Mouse (Mus musculus): ENCODE data around the gene Cbx5. TPM values are rescaled to one million over a fixed set of nuclear protein-coding genes. Genes with fewer than 3 reads are reported as not detected.

Gene Cbx5
- polyA plus RNA-seq, 1 experiment from 2014 or later: 144 TPM

DNA sequence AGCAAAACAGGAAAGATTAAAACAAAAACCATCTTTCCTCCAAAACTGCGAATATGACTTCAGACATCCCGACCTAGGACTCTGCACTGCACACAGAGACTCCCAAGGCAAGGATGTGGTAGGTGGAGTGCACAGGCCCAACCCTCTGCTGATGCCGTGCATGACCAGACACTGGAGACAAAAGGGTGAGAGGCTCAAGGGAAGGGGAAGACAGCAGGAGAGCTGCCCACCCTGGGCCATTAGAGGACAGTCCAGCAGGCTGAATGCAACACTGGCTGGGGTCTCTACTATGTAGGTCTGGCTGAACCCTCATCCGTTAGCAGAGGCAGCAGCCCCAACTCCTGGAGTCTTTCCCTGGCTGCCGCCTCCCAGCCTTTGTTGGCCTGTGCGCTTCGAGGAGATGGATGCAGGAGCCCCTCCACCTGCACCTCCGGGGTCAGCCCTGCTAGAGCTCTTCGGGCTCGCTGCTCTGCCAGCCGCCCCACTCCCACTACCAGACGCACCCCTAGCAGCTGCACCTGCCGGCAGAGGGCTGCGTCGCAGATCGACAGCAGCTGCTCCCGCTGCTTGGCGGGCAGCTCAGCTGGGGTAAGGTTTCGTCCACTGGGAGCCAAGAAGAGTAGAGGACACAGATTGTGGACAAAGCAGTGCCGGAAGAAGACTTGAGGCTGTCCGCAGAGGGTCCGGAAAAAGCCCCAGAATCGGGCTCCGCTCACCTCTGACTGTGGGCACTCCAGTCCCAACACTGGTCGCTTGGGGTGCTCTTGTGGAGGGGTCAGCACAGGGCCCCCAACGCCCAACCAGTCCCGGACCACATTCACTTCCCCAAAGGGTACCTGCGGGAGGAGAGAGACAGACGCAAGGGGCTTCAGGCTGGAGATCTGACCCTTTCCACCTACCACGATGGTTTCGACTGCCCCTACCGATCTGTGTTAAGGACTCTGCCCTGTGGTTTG, 84.0 kb downstream of the Cbx5 start:
- no peak for ATAC-seq (ENCODE audit: insufficient read depth)
- 29% methylated on average over 32 of the region's 32 CpGs for WGBS
- H3K36me3 ChIP-seq (ENCODE audit: insufficient read depth): 0 out of 2 replicates have a peak, but pooled peaks cover 11% of the 10 kb centered on the region

DNA sequence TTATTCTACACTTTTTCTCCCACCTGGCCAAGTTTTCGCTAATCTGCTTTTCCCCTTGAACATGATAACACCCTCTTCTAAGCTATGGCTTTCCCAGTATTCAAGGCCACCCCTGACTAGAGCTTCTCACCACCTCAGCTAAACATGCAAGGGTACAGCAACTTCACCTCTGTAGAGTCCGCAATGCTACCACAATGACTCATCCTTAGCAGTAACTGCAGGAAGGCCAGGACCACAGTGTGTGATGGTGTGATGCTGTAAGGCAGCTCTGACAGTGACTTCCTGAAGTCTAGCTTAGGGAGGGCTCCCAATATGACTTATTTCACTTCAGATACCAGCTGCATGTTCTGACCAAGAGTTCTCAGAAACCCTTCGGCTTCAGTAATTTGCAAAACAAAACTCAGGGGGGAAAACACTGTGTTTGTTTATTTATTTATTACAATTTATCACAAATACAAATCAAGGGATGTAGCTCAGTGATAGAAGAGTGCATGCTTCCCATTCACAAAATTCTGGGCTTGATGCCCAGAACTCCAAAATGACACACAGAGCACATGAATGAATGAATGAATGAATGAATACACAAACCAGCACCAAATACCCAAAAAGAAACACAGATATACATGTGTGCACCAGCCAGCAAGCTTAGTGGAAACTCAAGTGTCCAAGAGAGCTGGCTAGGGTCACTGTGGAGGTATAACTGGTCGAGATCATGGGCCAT, 86.6 kb downstream of the Cbx5 start:
- Histone ChIP-seq H3K27ac (ENCODE audit: low read depth) (no peak overlapping the region), H3K9me3 (ENCODE audit: low read depth, low read length) (no peaks in the 10 kb centered on the region), H3K4me1 (ENCODE audit: insufficient read depth) (no peaks in the 10 kb centered on the region), H3K4me2 (no peak overlapping the region), H3K36me3 (ENCODE audit: insufficient read depth) (0 out of 2 replicates have a peak, but pooled peaks cover 11% of the 10 kb centered on the region), H3K27me3 (ENCODE audit: insufficient read depth, low read length) (peaks cover 4% of the 10 kb centered on the region; the same call in 1 of the 2 replicates), H3K9ac (no peak overlapping the region), H3K4me3 (ENCODE audit: low read depth, low read length) (no peak overlapping the region)
- ATAC-seq (ENCODE audit: insufficient read depth) (no peak), DNase-seq (no peak)
- WGBS: 73% methylated on average over 4 of the region's 4 CpGs
- TF ChIP-seq CTCF (IDR thresholded peaks at IDR 0.05; ENCODE audit: low read depth): no peak

More for the DNA sequence above, 84.0 kb downstream of the Cbx5 start:
- Histone ChIP-seq H3K4me3 (ENCODE audit: low read depth, low read length) (no peak overlapping the region), H3K9ac (no peak overlapping the region; the same call in 1 of the 2 replicates), H3K4me1 (ENCODE audit: insufficient read depth) (no peaks in the 10 kb centered on the region), H3K9me3 (ENCODE audit: low read depth, low read length) (no peaks in the 10 kb centered on the region), H3K4me2 (no peak overlapping the region), H3K27ac (ENCODE audit: low read depth) (no peak overlapping the region), H3K27me3 (ENCODE audit: insufficient read depth, low read length) (no peaks in the 10 kb centered on the region)
- DNase-seq: no peak
- TF ChIP-seq CTCF (IDR thresholded peaks at IDR 0.05; ENCODE audit: low read depth): no peak; the same call in 1 of the 2 replicates

DNA sequence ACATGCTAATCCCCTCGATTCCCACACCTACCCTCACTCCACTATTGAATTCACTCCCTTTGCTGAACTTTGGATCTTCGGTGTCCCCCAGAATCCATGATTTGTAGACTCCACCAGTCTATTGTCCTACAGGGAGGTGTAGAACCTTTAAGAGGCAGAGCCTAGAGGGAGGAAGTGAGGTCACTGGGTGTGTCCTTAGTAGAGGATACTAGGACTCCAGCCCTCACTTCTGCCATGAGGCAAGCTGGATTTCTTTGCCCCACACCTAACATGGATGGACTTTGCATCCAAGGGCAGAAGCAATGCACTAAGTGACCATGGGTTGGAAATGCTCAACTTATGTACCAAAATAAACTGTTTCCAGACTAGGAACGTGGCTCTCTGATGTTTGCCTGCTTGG, 87.2 kb downstream of the Cbx5 start:
- ATAC-seq (ENCODE audit: insufficient read depth) (no peak), DNase-seq (no peak)
- WGBS: 82% methylated on average over 3 of the region's 3 CpGs
- Histone ChIP-seq H3K27ac (ENCODE audit: low read depth) (no peak overlapping the region), H3K27me3 (ENCODE audit: insufficient read depth, low read length) (peaks cover 11% of the 10 kb centered on the region), H3K9me3 (ENCODE audit: low read depth, low read length) (no peaks in the 10 kb centered on the region), H3K9ac (no peak overlapping the region), H3K36me3 (ENCODE audit: insufficient read depth) (0 out of 2 replicates have a peak, but pooled peaks cover 7% of the 10 kb centered on the region), H3K4me1 (ENCODE audit: insufficient read depth) (no peaks in the 10 kb centered on the region), H3K4me3 (ENCODE audit: low read depth, low read length) (no peak overlapping the region), H3K4me2 (no peak overlapping the region)
- no peak for TF ChIP-seq CTCF (IDR thresholded peaks at IDR 0.05; ENCODE audit: low read depth)

DNA sequence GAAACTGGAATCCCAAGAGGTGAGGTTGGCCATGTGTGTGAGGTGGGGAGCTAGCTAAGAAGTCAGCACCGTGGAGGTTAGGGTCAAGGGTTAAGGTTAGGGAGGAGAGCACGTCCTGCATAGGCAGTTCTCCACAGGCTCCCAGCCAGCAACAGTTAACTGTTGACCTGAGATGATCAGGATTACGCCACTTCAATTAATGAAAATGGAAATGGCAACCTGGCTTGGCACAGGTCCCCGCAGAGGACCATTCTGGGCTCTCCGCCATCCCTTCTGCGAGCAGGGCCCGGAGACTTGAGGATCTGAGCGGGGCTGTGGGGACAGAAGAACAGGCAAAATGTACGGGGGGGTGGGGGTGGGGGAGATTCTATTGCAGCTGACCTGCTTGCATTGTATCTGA, 91.8 kb downstream of the Cbx5 start:
- Histone ChIP-seq H3K36me3 (ENCODE audit: insufficient read depth) (no peaks in the 10 kb centered on the region), H3K27ac (ENCODE audit: low read depth) (no peak overlapping the region), H3K27me3 (ENCODE audit: insufficient read depth, low read length) (peaks cover 53% of the 10 kb centered on the region), H3K4me1 (ENCODE audit: insufficient read depth) (no peaks in the 10 kb centered on the region), H3K4me3 (ENCODE audit: low read depth, low read length) (no peak overlapping the region), H3K9me3 (ENCODE audit: low read depth, low read length) (no peaks in the 10 kb centered on the region), H3K4me2 (no peak overlapping the region), H3K9ac (no peak overlapping the region)
- ATAC-seq (ENCODE audit: insufficient read depth): no peak
- WGBS: 46% methylated on average over 9 of the region's 9 CpGs
- no peak for TF ChIP-seq CTCF (IDR thresholded peaks at IDR 0.05; ENCODE audit: low read depth)
- DNase-seq: no peak

DNA sequence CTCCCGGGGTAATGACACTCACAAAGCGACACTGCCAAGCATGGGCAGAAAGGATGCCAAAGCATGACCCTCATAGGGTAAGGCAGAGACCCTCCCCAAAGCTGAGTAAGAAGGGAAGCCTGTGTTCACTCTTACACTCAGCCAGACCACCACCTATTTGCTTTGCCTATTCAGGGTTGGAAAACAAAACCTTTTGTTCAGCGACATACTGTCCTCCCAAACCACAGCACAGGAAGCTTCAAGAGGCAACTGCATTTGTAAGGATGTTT, 92.3 kb downstream of the Cbx5 start:
- H3K4me3 ChIP-seq (ENCODE audit: low read depth, low read length): no peak overlapping the region
- no peak for ATAC-seq (ENCODE audit: insufficient read depth)
- H3K4me2 ChIP-seq: peak overlapping the region; percentile 82
- no peak overlapping the region for H3K9ac ChIP-seq
- H3K27ac ChIP-seq (ENCODE audit: low read depth): no peak overlapping the region
- no peak for TF ChIP-seq CTCF (IDR thresholded peaks at IDR 0.05; ENCODE audit: low read depth)
- DNase-seq: no peak
- no peaks in the 10 kb centered on the region for H3K9me3 ChIP-seq (ENCODE audit: low read depth, low read length)
- H3K36me3 ChIP-seq (ENCODE audit: insufficient read depth): no peaks in the 10 kb centered on the region
- H3K4me1 ChIP-seq (ENCODE audit: insufficient read depth): no peaks in the 10 kb centered on the region
- WGBS: 23% methylated on average over 3 of the region's 3 CpGs
- H3K27me3 ChIP-seq (ENCODE audit: insufficient read depth, low read length): peaks cover 53% of the 10 kb centered on the region

DNA sequence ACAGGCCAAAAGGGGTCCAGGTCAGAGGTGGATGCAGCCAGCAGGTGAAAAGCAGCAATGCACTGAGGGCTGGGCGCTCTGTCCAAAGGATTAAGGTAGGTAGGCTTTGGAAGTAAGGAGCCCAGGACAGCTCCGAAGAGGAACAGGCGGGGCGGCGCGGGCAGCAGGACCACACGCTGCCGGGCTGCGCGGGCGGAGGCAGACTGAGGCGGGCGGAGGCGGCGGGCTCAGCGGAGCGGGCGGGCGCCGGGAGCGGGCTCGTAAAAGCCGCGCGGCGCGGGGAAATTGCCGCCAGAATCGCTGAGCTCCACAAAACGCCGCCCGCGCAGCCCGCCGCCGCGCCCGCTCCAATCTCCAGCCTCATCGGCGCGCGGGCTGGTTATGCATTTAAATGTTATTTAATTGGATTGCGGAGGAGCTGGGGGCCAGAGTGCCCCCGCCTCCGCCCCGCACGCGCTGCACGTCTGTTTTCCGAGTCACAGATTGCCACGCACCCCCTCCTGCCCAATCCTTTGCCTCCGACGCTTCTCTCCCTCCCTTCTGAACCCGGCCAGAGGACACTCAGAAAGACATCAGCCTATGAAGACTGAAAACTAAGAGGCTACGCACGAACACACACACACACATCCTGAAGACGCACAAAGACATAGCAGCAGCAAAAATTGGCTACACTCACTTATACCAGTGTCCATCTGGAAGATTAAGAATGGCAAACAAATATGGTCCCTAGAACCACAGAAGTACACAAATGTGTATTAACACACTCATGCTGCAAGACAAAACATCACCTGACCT, 92.8 kb downstream of the Cbx5 start:
- Histone ChIP-seq H3K27ac (ENCODE audit: low read depth) (no peak overlapping the region), H3K4me1 (ENCODE audit: insufficient read depth) (no peaks in the 10 kb centered on the region), H3K9me3 (ENCODE audit: low read depth, low read length) (no peaks in the 10 kb centered on the region), H3K9ac (peak overlapping the region; percentile 9; the same call in 1 of the 2 replicates), H3K27me3 (ENCODE audit: insufficient read depth, low read length) (peaks cover 53% of the 10 kb centered on the region), H3K36me3 (ENCODE audit: insufficient read depth) (no peaks in the 10 kb centered on the region), H3K4me3 (ENCODE audit: low read depth, low read length) (peak overlapping the region; percentile 42), H3K4me2 (peak overlapping the region; percentile 82)
- under 1% methylated on average over 53 of the region's 57 CpGs for WGBS
- DNase-seq (peak; percentile 64), ATAC-seq (ENCODE audit: insufficient read depth) (peak; percentile 66)
- no peak for TF ChIP-seq CTCF (IDR thresholded peaks at IDR 0.05; ENCODE audit: low read depth)
